Mouse (Mus musculus): ENCODE data around the gene Pzp.

Gene Pzp

GRCm38 (mm10) chr6:128526601-128527000, at the start of gene Pzp:
Pzp (minus strand) TSS chr6:128526720.
- no peak for DNase-seq (ENCODE audit: low read depth)

GRCm38 (mm10) chr6:128566589-128566988, 40.1 kb upstream of the Pzp start:
- no peak for DNase-seq (ENCODE audit: low read depth)

GRCm38 (mm10) chr6:128554049-128554448, 27.5 kb upstream of the Pzp start:
- DNase-seq (ENCODE audit: low read depth) = no peak

GRCm38 (mm10) chr6:128549463-128550452, 23.2 kb upstream of the Pzp start:
- no peak for DNase-seq (ENCODE audit: low read depth)

GRCm38 (mm10) chr6:128548532-128548931, 22.0 kb upstream of the Pzp start:
- DNase-seq (ENCODE audit: low read depth) = no peak

GRCm38 (mm10) chr6:128545402-128545801, 18.9 kb upstream of the Pzp start:
- DNase-seq (ENCODE audit: low read depth) = no peak

- no peak for DNase-seq (ENCODE audit: low read depth)
Measured at GRCm38 (mm10) chr6:128543226-128543625, 16.7 kb upstream of the Pzp start.

- no peak for DNase-seq (ENCODE audit: low read depth)
Measured at GRCm38 (mm10) chr6:128535250-128535649, 8.7 kb upstream of the Pzp start.

- no peak for DNase-seq (ENCODE audit: low read depth)
Measured at GRCm38 (mm10) chr6:128533296-128533695, 6.8 kb upstream of the Pzp start.

GRCm38 (mm10) chr6:128532701-128533100, 6.2 kb upstream of the Pzp start:
- DNase-seq (ENCODE audit: low read depth) = no peak

GRCm38 (mm10) chr6:128528491-128528890, 2.0 kb upstream of the Pzp start:
- no peak for DNase-seq (ENCODE audit: low read depth)

GRCm38 (mm10) chr6:128527110-128527509, 590 bp upstream of the Pzp start:
- no peak for DNase-seq (ENCODE audit: low read depth)

GRCm38 (mm10) chr6:128525801-128526200, 719 bp downstream of the Pzp start:
- DNase-seq (ENCODE audit: low read depth) = no peak

GRCm38 (mm10) chr6:128523360-128523759, 3.2 kb downstream of the Pzp start:
- DNase-seq (ENCODE audit: low read depth) = no peak

- no peak for DNase-seq (ENCODE audit: low read depth)
Measured at GRCm38 (mm10) chr6:128519159-128519558, 7.4 kb downstream of the Pzp start.

GRCm38 (mm10) chr6:128505676-128506236, 20.8 kb downstream of the Pzp start:
- DNase-seq (ENCODE audit: low read depth) = no peak

GRCm38 (mm10) chr6:128504743-128505142, 21.8 kb downstream of the Pzp start:
- no peak for DNase-seq (ENCODE audit: low read depth)

GRCm38 (mm10) chr6:128495346-128495745, 31.2 kb downstream of the Pzp start:
- no peak for DNase-seq (ENCODE audit: low read depth)

- DNase-seq (ENCODE audit: low read depth) = no peak
Measured at GRCm38 (mm10) chr6:128494646-128495331, 31.7 kb downstream of the Pzp start.

GRCm38 (mm10) chr6:128491916-128492315, 34.6 kb downstream of the Pzp start:
- DNase-seq (ENCODE audit: low read depth) = no peak

- no peak for DNase-seq (ENCODE audit: low read depth)
Measured at GRCm38 (mm10) chr6:128490141-128490540, 36.4 kb downstream of the Pzp start.

GRCm38 (mm10) chr6:128487736-128488135, 38.8 kb downstream of the Pzp start:
- DNase-seq (ENCODE audit: low read depth) = no peak

Measured in fibroblast of lung, adult 2 months (primary cell).